ENCODE assay signal across 8 mouse cellular contexts in the genomic region with DNA sequence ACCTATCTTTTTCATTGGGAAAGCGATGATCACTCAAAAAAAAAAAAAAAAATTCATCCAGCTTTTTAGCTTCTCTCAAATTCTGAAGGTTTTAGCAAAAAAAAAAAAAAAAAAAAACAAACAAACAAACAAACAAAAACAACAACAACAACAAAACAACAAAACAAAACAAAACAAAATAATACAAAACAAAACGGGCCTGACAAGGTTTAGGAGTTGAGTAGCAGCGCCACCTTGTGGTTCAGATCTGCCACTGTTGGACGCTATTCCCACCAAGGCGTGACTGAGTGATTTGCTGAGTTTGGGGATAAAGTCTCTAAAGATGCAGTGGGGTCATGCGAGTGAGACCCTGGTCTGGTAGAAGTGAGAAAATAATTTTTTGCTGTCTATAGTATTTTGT. TPM values are rescaled to one million over a fixed set of nuclear protein-coding genes. Genes with fewer than 3 reads are reported as not detected.
A peak's percentile ranks its signal among the peaks of the same experiment; 100 is the strongest.
DNase-seq lines count a peak whose midpoint lies in the region; ATAC-seq lines count a peak whose summit lies in the region.

No protein-coding gene starts in this region.

- no peak overlapping the region for H3K4me3 ChIP-seq in forebrain, embryonic 12.5 days (replicated peaks)
- no peak overlapping the region for H3K4me3 ChIP-seq in limb, embryonic 13.5 days

- ATAC-seq in forebrain, embryonic 12.5 days (ENCODE audit: low FRiP score): peak; percentile 75; the same call in 1 of the 2 replicates
- 0 out of 2 replicates have a peak, but pooled peaks have one; percentile 73 for ATAC-seq in limb, embryonic 13.5 days (ENCODE audit: low FRiP score, low read depth)

- DNase-seq in urinary bladder, adult 18-20 months (ENCODE audit: low spot score in 2 of 2): peak; percentile 14 to 30
- DNase-seq in urinary bladder, postnatal 10 days (ENCODE audit: low spot score): no peak
- DNase-seq in c-Kit-positive CD71-negative TER-119-negative erythroid progenitor cells, embryonic 14.5 days (ENCODE audit: low read depth): peak; percentile 39
- peak; percentile 12 to 58 for DNase-seq in kidney, adult 8-10 months
- DNase-seq in naive thymus-derived CD4-positive, alpha-beta T cell, adult 2 months (ENCODE audit: low read depth): peak; percentile 82
- peak; percentile 79 for DNase-seq in testis, postnatal 10 days (ENCODE audit: low spot score)

- H3K27me3 ChIP-seq in forebrain, embryonic 12.5 days: no peaks in the 10 kb centered on the region
- no peaks in the 10 kb centered on the region for H3K27me3 ChIP-seq in limb, embryonic 13.5 days

- H3K4me2 ChIP-seq in forebrain, embryonic 12.5 days: no peak overlapping the region
- H3K4me2 ChIP-seq in limb, embryonic 13.5 days (replicated peaks): no peak overlapping the region

- no peaks in the 10 kb centered on the region for H3K36me3 ChIP-seq in forebrain, embryonic 12.5 days (replicated peaks)
- H3K36me3 ChIP-seq in limb, embryonic 13.5 days: no peaks in the 10 kb centered on the region

- 26% methylated on average over 6 of the region's 6 CpGs for WGBS in forebrain, embryonic 12.5 days
- 26% methylated on average over 6 of the region's 6 CpGs for WGBS in limb, embryonic 13.5 days

- no peak overlapping the region for H3K9ac ChIP-seq in forebrain, embryonic 12.5 days
- H3K9ac ChIP-seq in limb, embryonic 13.5 days: no peak overlapping the region

- H3K9me3 ChIP-seq in forebrain, embryonic 12.5 days: no peaks in the 10 kb centered on the region
- no peaks in the 10 kb centered on the region for H3K9me3 ChIP-seq in limb, embryonic 13.5 days

- H3K27ac ChIP-seq in forebrain, embryonic 12.5 days: no peak overlapping the region
- H3K27ac ChIP-seq in limb, embryonic 13.5 days: no peak overlapping the region

- H3K4me1 ChIP-seq in forebrain, embryonic 12.5 days: no peaks in the 10 kb centered on the region
- H3K4me1 ChIP-seq in limb, embryonic 13.5 days: no peaks in the 10 kb centered on the region

RNA-seq across cellular contexts. Expression of gene Cpa3, which starts 43.1 kb away (rescaled TPM):
- 0.40 and 0.56 TPM in 2 replicates for polyA plus RNA-seq in forebrain, embryonic 12.5 days (2016; fragmentation: Nextera tagmentation; extraction: Ambion mirVana)
- 28.0 and 31.8 TPM in 2 replicates for polyA plus RNA-seq in limb, embryonic 13.5 days (2015; fragmentation: Nextera tagmentation; extraction: Ambion mirVana)

RNA-seq across cellular contexts. Expression of gene Gyg, which starts 43.8 kb away (rescaled TPM):
- polyA plus RNA-seq in forebrain, embryonic 12.5 days (2016; fragmentation: Nextera tagmentation; extraction: Ambion mirVana): 23.8 and 26.5 TPM in 2 replicates
- polyA plus RNA-seq in limb, embryonic 13.5 days (2015; fragmentation: Nextera tagmentation; extraction: Ambion mirVana): 46.6 and 47.2 TPM in 2 replicates

Comparison
In these comparisons a context has a peak if more than half of its experiments do, and no peak if none do; other contexts are left out.
1. RNA of gene Cpa3, which starts 43.1 kb away (polyA plus RNA-seq): 28.0 to 31.8 TPM in limb, embryonic 13.5 days; 0.40 to 0.56 TPM in forebrain, embryonic 12.5 days; every median in the first group is over 10 times any median in the second.